Mouse (Mus musculus) liver, adult 2 months (tissue): ENCODE measurements around the gene Clpb. TPM values are rescaled to one million over a fixed set of nuclear protein-coding genes. Genes with fewer than 3 reads are reported as not detected.

Source experiments
- DNase-seq: peaks from one replicate; pipeline ENCODE4 v3.0.0-alpha.2; 2011; ENCODE audit warnings: low read depth, low spot score; ENCODE audit errors: extremely low read depth
- H3K27ac ChIP-seq: fragments of 200-500 bp; replicated peaks from 2 replicates; pipeline ENCODE4 v1.5.1; 2012; ENCODE audit warnings: low read depth, mild to moderate bottlenecking, control low read depth, inconsistent platforms, low read length; ENCODE audit not compliant: insufficient read depth
- H3K27me3 ChIP-seq: fragments of 200-500 bp; 2 replicates; pipeline ENCODE4 v1.6.1; 2012; ENCODE audit warnings: mild to moderate bottlenecking, moderate library complexity, low read length, inconsistent platforms; ENCODE audit not compliant: control insufficient read depth, insufficient read depth
- H3K36me3 ChIP-seq: fragments of 200-500 bp; 2 replicates; pipeline ENCODE4 v1.6.1; 2012; ENCODE audit warnings: low read length, inconsistent platforms; ENCODE audit not compliant: control insufficient read depth, insufficient read depth
- H3K4me1 ChIP-seq: fragments of 200-500 bp; 2 replicates; pipeline ENCODE4 v1.6.1; 2011; ENCODE audit warnings: low read length; ENCODE audit not compliant: control insufficient read depth, insufficient read depth
- H3K4me3 ChIP-seq: fragments of 200-500 bp; 2 replicates; pipeline ENCODE4 v1.5.1; 2011; ENCODE audit warnings: low read depth, mild to moderate bottlenecking, control low read depth, low read length, moderate library complexity; ENCODE audit not compliant: insufficient read depth
- H3K79me2 ChIP-seq: fragments of 200-500 bp; 2 replicates; pipeline ENCODE4 v1.6.1; 2012; ENCODE audit warnings: inconsistent platforms, mild to moderate bottlenecking, low read length, moderate library complexity; ENCODE audit not compliant: control insufficient read depth, insufficient read depth
- H3K9ac ChIP-seq: fragments of 200-500 bp; 2 replicates; pipeline ENCODE4 v1.6.1; 2012; ENCODE audit warnings: low read depth, mild to moderate bottlenecking, control low read depth, inconsistent platforms, low read length
- CTCF ChIP-seq: fragments of 200-500 bp; IDR thresholded peaks from 2 replicates; pipeline ENCODE4 v1.5.1; 2011; ENCODE audit warnings: low read depth, low read length, control low read depth
- POLR2A ChIP-seq: fragments of 200-500 bp; IDR thresholded peaks from 2 replicates; pipeline ENCODE4 v1.6.1; 2011; ENCODE audit warnings: low read length, control low read depth; ENCODE audit not compliant: insufficient read depth; ENCODE audit errors: extremely low read depth
- WGBS: fragments of 180-500 bp; shearing (Covaris S2); methylation state at CpG from one replicate; pipeline ENCODE4 v1.1.7; 2018; 5-methylcytosine and 5-hydroxymethylcytosine counted together
- polyA plus RNA-seq: library from polyadenylated mRNA; depleted of rRNA; stranded (reverse); fragments of >200 nt; gene quantifications from 2 replicates; pipeline ENCODE4 v1.2.3, GENCODE M21; 2012; rRNA removed
- total RNA-seq: library from RNA; depleted of rRNA; stranded (reverse); fragments of >200 nt; gene quantifications from 2 replicates; pipeline ENCODE4 v1.2.3, GENCODE M21; 2014; rRNA removed

The Clpb gene
- total and polyA plus RNA-seq, 2 experiments: 36.4 to 43.2 TPM

DNA sequence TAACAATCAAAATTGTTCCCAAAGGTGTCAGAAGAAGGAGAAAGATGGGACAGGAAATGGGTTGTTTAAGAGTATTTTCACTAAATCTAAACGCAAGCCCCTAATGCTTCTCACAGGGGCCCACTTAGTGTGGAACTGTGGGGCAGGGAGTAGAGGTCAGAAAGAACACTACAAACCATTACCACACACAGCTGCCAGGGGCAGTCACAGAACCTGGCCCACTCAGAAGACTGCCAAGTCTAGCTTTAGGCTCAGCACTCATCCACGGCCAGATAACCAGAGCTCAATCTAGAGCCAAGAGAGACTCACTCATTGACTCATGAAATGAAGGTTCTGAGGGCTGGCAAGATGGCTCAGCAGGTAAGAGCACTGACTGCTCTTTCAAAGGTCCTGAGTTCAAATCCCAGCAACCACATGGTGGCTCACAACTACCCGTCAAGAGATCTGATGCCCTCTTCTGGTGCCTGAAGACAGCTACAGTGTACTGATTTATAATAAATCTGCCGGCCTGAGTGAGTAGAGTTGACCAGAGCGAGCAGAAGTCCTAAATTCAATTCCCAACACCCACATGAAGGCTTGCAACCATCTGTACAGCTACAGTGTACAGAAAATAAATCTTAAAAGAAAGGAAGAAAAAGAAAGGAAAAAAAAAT is 172.2 kb downstream of the Clpb start:
- H3K4me3 ChIP-seq: peak overlapping the region; percentile 95; the same call in 1 of the 2 replicates
- no peak overlapping the region for H3K9ac ChIP-seq
- 53% methylated on average over 5 of the region's 5 CpGs for WGBS
- peaks cover 4% of the 10 kb centered on the region; the same call in 1 of the 2 replicates for H3K4me1 ChIP-seq
- no peak overlapping the region for H3K27ac ChIP-seq
- no peaks in the 10 kb centered on the region for H3K27me3 ChIP-seq
- no peak for TF ChIP-seq POLR2A
- no peak for TF ChIP-seq CTCF
- peaks cover 6% of the 10 kb centered on the region; the same call in 1 of the 2 replicates for H3K79me2 ChIP-seq
- no peak for DNase-seq
- peaks cover 16% of the 10 kb centered on the region; the same call in 1 of the 2 replicates for H3K36me3 ChIP-seq

DNA sequence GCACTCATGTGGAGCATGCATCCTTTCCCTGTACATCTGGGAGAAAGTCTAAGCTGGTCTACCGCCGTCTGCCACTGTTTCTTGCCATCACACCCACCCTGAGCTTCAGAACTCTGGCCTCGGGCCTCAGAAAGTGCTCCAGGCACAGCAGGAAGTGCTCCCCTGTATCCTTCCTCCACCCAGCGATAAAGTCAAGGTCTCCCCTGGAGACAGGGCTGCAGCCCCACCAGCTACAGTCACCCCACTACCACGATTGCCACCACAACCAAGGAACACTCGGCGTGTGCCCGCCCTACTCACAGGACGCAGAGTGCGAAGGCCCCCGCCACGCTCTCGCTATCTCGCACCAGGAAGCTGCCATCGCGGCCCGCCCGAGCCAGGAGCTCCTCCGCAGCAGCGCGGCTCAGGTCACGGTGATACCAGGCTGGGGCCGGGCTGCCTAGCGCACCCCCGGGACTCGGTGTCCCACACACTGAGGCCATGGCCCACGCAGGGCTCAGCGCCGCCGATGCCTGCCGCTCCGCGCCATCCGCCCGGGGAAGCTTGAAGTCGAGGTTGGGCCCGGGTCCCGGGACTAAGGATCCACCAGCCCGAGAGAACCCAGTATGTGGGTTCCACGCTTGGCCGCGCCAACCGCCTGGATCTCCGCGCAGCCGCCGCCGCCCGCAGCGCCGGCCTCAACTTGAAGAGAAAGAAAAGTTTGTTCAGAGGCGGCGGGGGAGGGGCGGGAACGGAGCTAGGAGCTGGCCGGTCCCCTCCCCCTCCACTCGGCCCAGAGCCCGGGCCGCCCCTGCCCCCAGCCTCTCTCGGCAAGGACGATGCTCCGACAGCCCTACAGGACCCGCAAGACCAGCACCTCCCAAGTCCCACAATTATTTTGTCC is 173.1 kb downstream of the Clpb start:
- TF ChIP-seq CTCF (no peak), POLR2A (no peak)

DNA sequence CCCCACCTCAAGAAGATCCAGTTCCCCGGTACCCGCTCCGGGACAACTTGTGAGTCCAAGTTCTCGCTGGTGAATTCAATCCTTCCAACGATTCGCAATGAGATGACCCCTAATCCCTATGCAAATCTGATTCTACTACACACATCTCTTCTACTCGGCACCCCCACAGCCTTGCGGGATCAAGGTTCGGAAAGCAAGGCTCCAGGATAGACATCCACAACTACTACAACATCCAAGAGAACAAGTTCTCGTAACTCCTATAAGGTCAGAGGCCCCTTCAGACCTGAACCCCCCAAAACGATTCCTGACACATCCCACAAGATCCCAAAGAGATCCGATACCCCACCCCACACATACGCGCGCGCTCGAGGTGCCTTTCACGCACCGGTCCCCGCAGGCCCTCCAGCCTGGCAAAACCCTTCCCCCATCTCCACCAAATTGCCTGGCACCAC is 173.7 kb downstream of the Clpb start:
- Histone ChIP-seq H3K4me3 (peak overlapping the region; percentile 95), H3K27ac (peak overlapping the region; percentile 95), H3K79me2 (peaks cover 6% of the 10 kb centered on the region; the same call in 1 of the 2 replicates), H3K4me1 (peaks cover 4% of the 10 kb centered on the region; the same call in 1 of the 2 replicates), H3K27me3 (no peaks in the 10 kb centered on the region), H3K36me3 (peaks cover 8% of the 10 kb centered on the region; the same call in 1 of the 2 replicates), H3K9ac (peak overlapping the region; percentile 91)
- TF ChIP-seq POLR2A (no peak), CTCF (no peak)
- peak; percentile 51 for DNase-seq
- WGBS: under 1% methylated on average over 20 of the region's 20 CpGs

More for the DNA sequence above, 173.1 kb downstream of the Clpb start:
- no peak for DNase-seq
- Histone ChIP-seq H3K79me2 (peaks cover 6% of the 10 kb centered on the region; the same call in 1 of the 2 replicates), H3K4me1 (peaks cover 4% of the 10 kb centered on the region; the same call in 1 of the 2 replicates), H3K4me3 (peak overlapping the region; percentile 95), H3K27me3 (no peaks in the 10 kb centered on the region), H3K27ac (peak overlapping the region; percentile 95), H3K9ac (peak overlapping the region; percentile 91), H3K36me3 (peaks cover 8% of the 10 kb centered on the region; the same call in 1 of the 2 replicates)
- WGBS: 2% methylated on average over 63 of the region's 63 CpGs

DNA sequence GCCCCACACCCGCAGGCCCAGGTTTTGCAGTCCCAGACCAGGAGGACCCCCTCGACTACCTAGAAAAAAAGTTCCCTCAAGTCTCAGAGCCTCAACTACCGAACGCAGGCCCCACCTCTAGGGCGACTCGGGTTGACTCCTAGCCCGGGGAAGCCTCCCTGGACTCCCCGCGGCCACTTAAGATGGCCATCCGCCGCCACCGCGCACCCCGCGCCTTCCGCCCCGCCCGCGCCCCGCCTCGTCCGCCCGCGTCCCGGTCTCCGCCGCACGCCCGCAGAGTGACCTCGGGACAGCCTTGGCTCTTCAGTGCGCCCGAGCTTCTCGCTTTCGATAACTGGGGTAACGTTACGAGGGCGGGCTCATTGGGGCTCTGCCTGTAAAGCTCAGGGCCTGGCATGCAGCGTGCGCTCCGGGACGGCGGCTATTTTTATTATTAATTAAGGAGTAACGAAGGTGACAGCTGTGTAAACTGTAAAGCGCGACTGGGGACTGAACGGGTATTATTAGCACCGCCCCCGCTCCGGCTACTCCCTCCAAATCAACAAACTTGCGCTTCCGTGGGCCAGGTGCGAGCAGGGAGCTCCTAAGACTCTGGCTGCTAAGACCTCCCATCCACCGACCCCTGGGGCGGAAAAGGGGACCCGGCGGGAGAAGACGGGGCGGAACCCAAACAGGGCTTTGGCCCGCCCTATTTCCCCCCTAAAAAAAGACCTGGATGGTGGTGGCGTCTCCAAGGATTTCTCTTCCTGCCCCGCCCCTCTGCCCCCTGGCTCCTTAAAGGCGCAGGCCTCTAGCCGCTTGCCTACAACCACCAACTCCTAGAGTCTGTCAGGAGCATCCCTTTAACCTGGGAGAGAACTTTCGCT is 174.4 kb downstream of the Clpb start, which contains the start of gene Inppl1:
Gene Inppl1, minus strand, starts transcription at position 624 of the 866 bp plus-strand sequence.
- Histone ChIP-seq H3K9ac (peak within 1 kb of the TSS; percentile 91), H3K27ac (peak within 1 kb of the TSS; percentile 95), H3K4me1 (peaks cover 4% of the 10 kb centered on the region; the same call in 1 of the 2 replicates), H3K4me3 (peak within 1 kb of the TSS; percentile 95), H3K27me3 (no peaks in the 10 kb centered on the region), H3K36me3 (peaks cover 5% of the 10 kb centered on the region; the same call in 1 of the 2 replicates), H3K79me2 (peaks cover 6% of the 10 kb centered on the region; the same call in 1 of the 2 replicates)
- under 1% methylated on average over 64 of the region's 64 CpGs for WGBS
- peak; percentile 79 for DNase-seq
- TF ChIP-seq CTCF: peak; percentile 19; the same call in 1 of the 2 replicates
- TF ChIP-seq POLR2A: peak; percentile 16; the same call in 1 of the 2 replicates

DNA sequence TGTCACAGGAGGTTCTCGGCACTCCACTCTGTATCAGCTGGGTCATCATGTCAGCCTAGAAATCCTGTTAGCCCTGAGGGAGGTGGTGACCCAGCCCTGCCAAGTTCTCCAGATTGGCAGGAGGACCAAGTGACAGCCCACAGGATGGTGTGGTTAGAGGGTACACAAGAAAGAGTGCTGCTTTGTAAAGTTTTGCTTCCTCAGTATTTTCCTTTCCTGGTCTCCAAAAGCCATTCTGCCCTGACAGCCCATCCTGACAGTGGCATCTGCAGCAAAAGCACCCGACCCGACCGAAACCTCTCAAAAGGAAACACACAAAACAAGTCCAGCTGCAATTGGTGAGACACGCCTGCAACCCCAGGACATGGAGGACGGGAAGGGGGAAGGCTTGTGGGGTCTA is 180.8 kb downstream of the Clpb start:
- H3K4me1 ChIP-seq: peaks cover 3% of the 10 kb centered on the region; the same call in 1 of the 2 replicates
- DNase-seq: no peak
- no peaks in the 10 kb centered on the region for H3K79me2 ChIP-seq
- no peak overlapping the region for H3K9ac ChIP-seq
- TF ChIP-seq CTCF: no peak
- no peak for TF ChIP-seq POLR2A
- no peaks in the 10 kb centered on the region for H3K36me3 ChIP-seq
- no peak overlapping the region for H3K27ac ChIP-seq
- no peaks in the 10 kb centered on the region for H3K27me3 ChIP-seq
- 78% methylated on average over 6 of the region's 6 CpGs for WGBS
- H3K4me3 ChIP-seq: peak overlapping the region; percentile 29

Other genes with a start within 250 kb of the Clpb start
- 11.4 and 13.2 TPM in 2 replicates for gene Pde2a, start 241.9 kb upstream of the Clpb start, total RNA-seq
- gene Pde2a, start 241.9 kb upstream of the Clpb start, polyA plus RNA-seq: 7.7 and 7.9 TPM in 2 replicates
- 0.94 and 1.2 TPM in 2 replicates for gene Art2b, start 78.0 kb upstream of the Clpb start, total RNA-seq
- 0.56 and 0.75 TPM in 2 replicates for gene Art2b, start 78.0 kb upstream of the Clpb start, polyA plus RNA-seq
- not detected in 2 replicates for gene Phox2a, start 154.7 kb downstream of the Clpb start, total RNA-seq
- gene Phox2a, start 154.7 kb downstream of the Clpb start, polyA plus RNA-seq: not detected in 2 replicates
- 10.9 and 13.5 TPM in 2 replicates for gene Inppl1, start 174.6 kb downstream of the Clpb start, total RNA-seq
- gene Inppl1, start 174.6 kb downstream of the Clpb start, polyA plus RNA-seq: 25.4 and 32.9 TPM in 2 replicates
- gene Folr2, start 193.6 kb downstream of the Clpb start, total RNA-seq: 19.7 and 37.4 TPM in 2 replicates
- 13.3 and 23.1 TPM in 2 replicates for gene Folr2, start 193.6 kb downstream of the Clpb start, polyA plus RNA-seq
- 16.6 and 17.1 TPM in 2 replicates for gene Anapc15, start 200.1 kb downstream of the Clpb start, total RNA-seq
- gene Anapc15, start 200.1 kb downstream of the Clpb start, polyA plus RNA-seq: 27.3 and 31.8 TPM in 2 replicates
- gene Folr1, start 207.2 kb downstream of the Clpb start, total RNA-seq: 0.20 TPM in 1 of 2 replicates, not detected in the other
- 0.23 TPM in 1 of 2 replicates, not detected in the other for gene Folr1, start 207.2 kb downstream of the Clpb start, polyA plus RNA-seq
- gene Lamtor1, start 242.3 kb downstream of the Clpb start, total RNA-seq: 64.1 and 75.7 TPM in 2 replicates
- gene Lamtor1, start 242.3 kb downstream of the Clpb start, polyA plus RNA-seq: 159 and 171 TPM in 2 replicates
- 0.07 TPM in 1 of 2 replicates, not detected in the other for gene Tomt, start 242.7 kb downstream of the Clpb start, total RNA-seq
- gene Tomt, start 242.7 kb downstream of the Clpb start, polyA plus RNA-seq: 0.19 and 0.22 TPM in 2 replicates